Mouse (Mus musculus) hindbrain, embryonic 13.5 days (tissue): ENCODE measurements around the gene Fxyd1. TPM values are rescaled to one million over a fixed set of nuclear protein-coding genes. Genes with fewer than 3 reads are reported as not detected.

Experiments
- ATAC-seq: fragments of 200-750 bp; cut with Nextera tagmentation; 2 replicates; pipeline ENCODE4 v1.8.0; 2017; ENCODE audit warnings: moderate TSS enrichment; ENCODE audit not compliant: low FRiP score
- H3K27ac ChIP-seq: fragments of 300-500 bp; sonication (generic); 2 replicates; pipeline ENCODE4 v1.5.1; 2015; ENCODE audit warnings: inconsistent platforms, mild to moderate bottlenecking, moderate library complexity
- H3K27me3 ChIP-seq: fragments of 300-500 bp; sonication (generic); 2 replicates; pipeline ENCODE4 v1.6.1; 2015; ENCODE audit warnings: mild to moderate bottlenecking, inconsistent platforms
- H3K36me3 ChIP-seq: fragments of 300-500 bp; sonication (generic); 2 replicates; pipeline ENCODE4 v1.6.1; 2015; ENCODE audit warnings: mild to moderate bottlenecking, inconsistent platforms
- H3K4me1 ChIP-seq: fragments of 300-500 bp; sonication (generic); replicated peaks from 2 replicates; pipeline ENCODE4 v1.6.1; 2015; ENCODE audit warnings: inconsistent platforms
- H3K4me2 ChIP-seq: fragments of 300-500 bp; sonication (generic); 2 replicates; pipeline ENCODE4 v1.6.1; 2015; ENCODE audit warnings: inconsistent platforms, mild to moderate bottlenecking, moderate library complexity
- H3K4me3 ChIP-seq: fragments of 300-500 bp; sonication (generic); 2 replicates; pipeline ENCODE4 v1.5.1; 2015; ENCODE audit warnings: mild to moderate bottlenecking, inconsistent platforms
- H3K9ac ChIP-seq: fragments of 300-500 bp; sonication (generic); 2 replicates; pipeline ENCODE4 v1.6.1; 2015; ENCODE audit warnings: mild to moderate bottlenecking, inconsistent platforms
- H3K9me3 ChIP-seq: fragments of 300-500 bp; sonication (generic); 2 replicates; pipeline ENCODE4 v1.6.1; 2016; ENCODE audit warnings: inconsistent platforms
- WGBS: fragments of 180-500 bp; shearing (Covaris S2); methylation state at CpG from one replicate; pipeline ENCODE4 v1.1.7; 2015; 5-methylcytosine and 5-hydroxymethylcytosine counted together
- polyA plus RNA-seq: library from polyadenylated mRNA; unstranded; fragments of >200 nt; fragmentation: Nextera tagmentation; extraction: Ambion mirVana; gene quantifications from 2 replicates; pipeline ENCODE4 v1.2.1, GENCODE M21; 2015

The Fxyd1 gene
- polyA plus RNA-seq, 1 experiment from 2014 or later, result 30.6 TPM

DNA sequence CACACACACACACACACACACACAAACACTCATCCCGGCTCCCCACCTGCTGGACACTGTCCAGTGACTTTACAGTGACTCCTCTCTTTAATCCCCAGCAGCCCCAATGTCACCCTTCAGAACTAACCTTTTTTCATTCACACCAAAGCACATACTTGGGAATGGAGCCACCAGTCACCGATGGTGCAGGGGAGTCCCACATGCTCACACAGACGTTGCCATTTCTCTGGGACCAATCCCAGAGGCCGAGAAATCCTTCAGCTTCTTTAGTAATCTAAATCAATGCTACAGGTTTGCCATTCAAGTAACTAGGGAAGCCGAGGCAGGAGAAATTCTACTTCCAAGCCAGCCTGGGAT, 17.7 kb upstream of the Fxyd1 start:
- no peak overlapping the region for H3K4me3 ChIP-seq
- 64% methylated on average over 5 of the region's 5 CpGs for WGBS
- H3K4me2 ChIP-seq, result no peak overlapping the region
- no peaks in the 10 kb centered on the region for H3K27me3 ChIP-seq
- H3K9ac ChIP-seq, result no peak overlapping the region
- H3K9me3 ChIP-seq, result no peaks in the 10 kb centered on the region
- no peak for ATAC-seq
- H3K36me3 ChIP-seq, result no peaks in the 10 kb centered on the region
- H3K27ac ChIP-seq, result no peak overlapping the region
- peaks cover 7% of the 10 kb centered on the region; the same call in 1 of the 2 replicates for H3K4me1 ChIP-seq

DNA sequence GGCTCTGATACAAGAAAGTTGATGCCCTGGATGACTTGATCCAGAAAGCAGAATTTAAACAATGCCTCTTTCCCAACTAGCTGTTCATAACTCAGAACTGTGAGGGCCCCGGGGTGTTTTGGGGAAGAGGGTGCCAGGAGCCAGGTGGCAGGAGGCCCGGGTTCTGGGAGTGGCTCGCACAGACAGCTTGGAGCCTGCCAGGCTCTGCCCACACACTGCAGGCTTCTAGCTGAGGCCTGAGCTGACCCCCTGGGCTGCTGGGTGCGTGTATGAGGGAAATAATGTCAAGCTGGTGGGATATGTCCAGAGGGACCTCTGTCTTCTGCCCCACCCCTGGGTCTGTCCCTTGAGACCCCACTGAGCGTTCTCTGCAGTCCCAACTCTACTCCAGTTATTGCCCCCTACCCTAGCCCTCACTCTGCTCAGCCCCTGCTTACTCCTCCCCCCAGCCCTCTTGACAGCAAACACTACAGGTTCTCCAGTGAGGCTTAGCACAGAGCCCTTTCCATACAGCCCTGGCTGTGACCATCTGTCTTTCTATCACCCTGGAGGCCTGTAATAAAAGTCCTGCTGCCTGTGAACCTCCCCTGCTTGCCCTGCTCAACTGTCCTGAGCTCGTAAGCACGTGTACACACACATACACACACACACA, 17.2 kb upstream of the Fxyd1 start:
- Histone ChIP-seq H3K27ac (no peak overlapping the region), H3K4me3 (no peak overlapping the region), H3K27me3 (no peaks in the 10 kb centered on the region), H3K36me3 (no peaks in the 10 kb centered on the region), H3K4me1 (peaks cover 7% of the 10 kb centered on the region; the same call in 1 of the 2 replicates), H3K9me3 (no peaks in the 10 kb centered on the region), H3K9ac (no peak overlapping the region), H3K4me2 (no peak overlapping the region)
- no peak for ATAC-seq
- whole genome bisulfite sequencing, result 60% methylated on average over 7 of the region's 7 CpGs

DNA sequence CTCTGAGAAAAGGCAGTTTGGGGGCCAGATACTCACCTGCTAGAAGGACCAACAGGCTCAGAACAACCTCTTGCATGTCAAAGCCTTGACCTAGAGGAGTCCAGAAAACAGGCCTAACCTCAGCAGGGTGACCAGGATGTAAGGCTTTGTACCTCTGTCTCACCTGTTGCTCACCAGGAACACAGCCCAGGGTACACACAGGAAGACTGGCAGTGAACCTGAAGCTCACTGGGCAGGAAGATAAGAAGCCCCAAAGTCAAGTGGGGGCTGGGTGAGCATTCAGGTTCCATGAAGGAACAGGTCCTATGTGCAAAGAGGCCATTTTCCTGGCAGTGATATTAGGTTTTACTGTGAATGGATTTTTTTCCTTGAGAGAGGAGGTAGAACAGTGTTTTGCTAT, 16.5 kb upstream of the Fxyd1 start:
- Histone ChIP-seq H3K36me3 (no peaks in the 10 kb centered on the region), H3K4me3 (no peak overlapping the region)
- no peak for ATAC-seq

DNA sequence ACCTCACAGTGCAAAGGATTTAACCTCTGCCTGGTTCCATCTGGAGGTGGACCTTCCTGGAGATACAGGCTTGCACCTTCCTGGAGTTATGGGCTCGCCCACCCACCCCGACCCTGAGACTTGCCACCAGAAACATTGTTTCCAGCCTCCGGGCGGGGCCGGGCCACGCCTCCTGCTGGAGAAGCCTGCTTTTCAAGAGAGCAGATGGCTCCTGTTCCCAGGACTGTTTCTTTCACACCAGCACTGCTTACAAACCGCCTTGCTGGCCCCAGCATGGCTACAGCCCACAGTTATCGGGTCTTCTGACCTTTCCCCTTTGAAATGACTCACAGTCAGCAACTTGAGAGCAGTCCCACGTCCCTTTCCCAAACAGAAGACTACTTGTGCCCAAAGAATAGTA, 15.3 kb upstream of the Fxyd1 start:
- WGBS, result 49% methylated on average over 9 of the region's 9 CpGs

More for the DNA sequence above, 16.5 kb upstream of the Fxyd1 start:
- H3K27me3 ChIP-seq, result no peaks in the 10 kb centered on the region
- no peak overlapping the region for H3K9ac ChIP-seq
- H3K4me1 ChIP-seq, result peaks cover 7% of the 10 kb centered on the region; the same call in 1 of the 2 replicates
- no peaks in the 10 kb centered on the region for H3K9me3 ChIP-seq
- no peak overlapping the region for H3K4me2 ChIP-seq
- no peak overlapping the region for H3K27ac ChIP-seq

DNA sequence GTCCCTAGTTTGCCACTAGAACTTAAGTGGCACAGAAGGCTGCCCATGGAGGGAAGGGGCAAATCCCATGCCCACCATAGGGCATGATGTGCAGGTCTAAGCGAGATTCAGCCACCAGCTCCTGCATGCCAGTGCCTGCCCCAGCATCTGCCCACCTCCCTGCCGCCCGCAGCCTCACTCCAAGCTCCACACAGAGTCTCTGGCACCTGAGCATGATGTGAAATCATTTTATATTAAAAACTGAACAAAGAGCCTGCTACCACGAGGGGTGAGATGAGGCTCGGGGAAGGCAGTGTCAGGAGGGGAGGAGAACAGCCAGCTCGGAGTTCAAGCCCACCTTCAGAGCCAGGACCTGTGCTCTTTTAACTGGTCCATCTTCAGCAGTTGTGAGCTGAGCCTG, 13.3 kb upstream of the Fxyd1 start:
- 85% methylated on average over 6 of the region's 6 CpGs for WGBS

More for the DNA sequence above, 15.3 kb upstream of the Fxyd1 start:
- no peaks in the 10 kb centered on the region for H3K9me3 ChIP-seq
- no peak overlapping the region for H3K4me2 ChIP-seq
- H3K27ac ChIP-seq, result no peak overlapping the region
- peaks cover 7% of the 10 kb centered on the region for H3K4me1 ChIP-seq
- ATAC-seq, result no peak
- no peak overlapping the region for H3K4me3 ChIP-seq
- H3K9ac ChIP-seq, result no peak overlapping the region
- H3K27me3 ChIP-seq, result no peaks in the 10 kb centered on the region
- no peaks in the 10 kb centered on the region for H3K36me3 ChIP-seq

DNA sequence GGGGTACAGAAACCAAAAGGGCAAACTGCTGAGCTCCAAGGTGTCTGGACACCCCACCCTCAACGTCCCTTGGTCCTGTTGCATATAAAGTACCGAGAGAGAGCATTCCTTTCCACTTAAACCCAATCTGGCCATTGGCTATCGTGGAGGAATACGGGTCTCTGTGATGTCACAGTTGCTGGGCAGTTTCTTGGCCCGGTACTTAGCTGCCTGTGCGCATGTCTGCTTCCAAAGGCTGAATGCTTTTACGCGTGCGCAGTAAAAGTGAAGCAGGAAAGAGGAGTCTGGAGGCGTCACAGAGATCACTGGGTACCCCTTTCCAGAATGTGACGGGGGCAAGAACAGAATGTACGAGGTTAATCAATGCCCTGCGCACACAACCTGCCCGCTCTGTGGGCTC, 12.5 kb upstream of the Fxyd1 start:
- peaks cover 7% of the 10 kb centered on the region for H3K4me1 ChIP-seq
- ATAC-seq, result no peak
- H3K4me2 ChIP-seq, result no peak overlapping the region
- H3K36me3 ChIP-seq, result no peaks in the 10 kb centered on the region
- 86% methylated on average over 14 of the region's 14 CpGs for WGBS
- no peak overlapping the region for H3K9ac ChIP-seq
- no peaks in the 10 kb centered on the region for H3K27me3 ChIP-seq
- H3K27ac ChIP-seq, result no peak overlapping the region
- H3K9me3 ChIP-seq, result 0 out of 2 replicates have a peak, but pooled peaks cover 2% of the 10 kb centered on the region
- no peak overlapping the region for H3K4me3 ChIP-seq

More for the DNA sequence above, 13.3 kb upstream of the Fxyd1 start:
- Histone ChIP-seq H3K4me3 (no peak overlapping the region), H3K27ac (no peak overlapping the region), H3K27me3 (no peaks in the 10 kb centered on the region), H3K4me2 (no peak overlapping the region), H3K4me1 (peaks cover 7% of the 10 kb centered on the region), H3K9ac (no peak overlapping the region), H3K9me3 (0 out of 2 replicates have a peak, but pooled peaks cover 2% of the 10 kb centered on the region), H3K36me3 (no peaks in the 10 kb centered on the region)
- ATAC-seq, result no peak

DNA sequence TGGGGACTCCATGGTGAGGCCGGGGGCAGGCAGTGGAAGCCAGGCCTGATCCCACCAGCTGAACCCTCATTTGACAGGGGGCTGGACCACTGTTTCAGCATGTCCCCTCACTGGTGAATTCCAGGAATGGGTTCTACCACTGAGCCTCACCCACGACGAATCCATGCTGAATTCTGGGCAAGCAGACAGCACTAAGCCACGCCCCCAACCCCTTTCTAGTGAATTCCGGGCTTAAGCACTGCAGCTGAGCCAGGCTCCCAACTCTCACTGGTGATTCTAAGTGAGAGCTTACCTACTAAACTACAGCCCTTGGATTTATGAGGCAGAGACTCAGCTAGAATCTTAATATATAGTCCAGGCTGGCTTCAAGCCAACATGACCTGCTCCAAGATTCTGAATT, 10.8 kb upstream of the Fxyd1 start:
- Histone ChIP-seq H3K4me2 (no peak overlapping the region), H3K4me1 (peaks cover 7% of the 10 kb centered on the region), H3K4me3 (no peak overlapping the region), H3K27ac (no peak overlapping the region; the same call in 1 of the 2 replicates), H3K36me3 (no peaks in the 10 kb centered on the region), H3K9me3 (0 out of 2 replicates have a peak, but pooled peaks cover 2% of the 10 kb centered on the region), H3K27me3 (no peaks in the 10 kb centered on the region), H3K9ac (no peak overlapping the region)
- WGBS, result 52% methylated on average over 5 of the region's 5 CpGs
- no peak for ATAC-seq

DNA sequence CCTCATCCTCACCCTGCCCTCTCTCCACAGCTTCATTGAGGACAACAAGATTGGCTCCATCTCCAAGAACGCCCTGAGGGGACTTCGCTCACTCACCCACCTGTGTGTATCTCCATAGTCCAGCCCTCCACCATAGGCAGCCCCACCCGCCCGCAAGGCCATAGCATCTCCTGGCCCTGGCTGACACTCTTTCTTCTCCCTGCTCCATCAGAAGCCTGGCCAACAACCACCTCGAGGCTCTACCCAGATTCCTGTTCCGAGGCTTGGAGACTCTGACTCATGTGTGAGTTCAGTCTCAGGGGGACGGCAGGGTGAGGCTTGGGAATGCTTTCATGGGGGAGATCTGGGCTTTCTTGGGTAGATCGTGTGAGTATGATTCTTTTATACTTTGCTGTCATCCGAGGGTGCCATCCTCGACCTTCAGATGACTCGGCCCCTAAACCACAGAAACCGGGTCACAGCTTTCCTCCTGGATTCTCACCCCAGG, 6.1 kb upstream of the Fxyd1 start:
- H3K27ac ChIP-seq, result no peak overlapping the region
- H3K9me3 ChIP-seq, result 0 out of 2 replicates have a peak, but pooled peaks cover 2% of the 10 kb centered on the region
- no peaks in the 10 kb centered on the region for H3K36me3 ChIP-seq
- no peaks in the 10 kb centered on the region; the same call in 1 of the 2 replicates for H3K4me1 ChIP-seq
- 91% methylated on average over 12 of the region's 12 CpGs for WGBS
- no peak overlapping the region for H3K4me3 ChIP-seq
- H3K4me2 ChIP-seq, result no peak overlapping the region
- H3K9ac ChIP-seq, result no peak overlapping the region
- no peaks in the 10 kb centered on the region for H3K27me3 ChIP-seq
- no peak for ATAC-seq

DNA sequence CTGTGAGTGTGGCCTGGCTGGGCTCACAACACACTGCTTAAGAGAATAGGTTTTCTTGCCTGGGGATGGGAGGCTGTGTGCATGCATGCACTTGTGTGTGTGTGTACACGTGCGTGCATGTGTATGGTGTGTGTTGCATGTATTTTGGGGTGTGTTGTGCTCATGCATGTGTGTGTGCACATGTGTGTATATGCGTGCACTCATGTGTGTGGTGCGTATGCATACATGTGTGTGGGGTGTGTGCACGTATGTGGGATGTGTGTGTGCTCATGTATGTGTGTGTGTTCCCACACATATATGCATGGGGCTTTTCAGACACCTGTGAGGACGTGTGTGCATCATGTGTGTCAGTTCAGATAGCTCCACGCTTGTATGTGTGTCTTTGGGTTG, 3.6 kb upstream of the Fxyd1 start:
- H3K27me3 ChIP-seq, result 0 out of 2 replicates have a peak, but pooled peaks cover 2% of the 10 kb centered on the region
- H3K4me3 ChIP-seq, result no peak overlapping the region
- H3K9ac ChIP-seq, result peak overlapping the region; percentile 51; the same call in 1 of the 2 replicates
- 91% methylated on average over 7 of the region's 7 CpGs for WGBS
- H3K27ac ChIP-seq, result no peak overlapping the region
- H3K36me3 ChIP-seq, result no peaks in the 10 kb centered on the region
- no peak overlapping the region for H3K4me2 ChIP-seq
- ATAC-seq, result no peak
- 0 out of 2 replicates have a peak, but pooled peaks cover under 1% of the 10 kb centered on the region for H3K4me1 ChIP-seq
- H3K9me3 ChIP-seq, result no peaks in the 10 kb centered on the region

DNA sequence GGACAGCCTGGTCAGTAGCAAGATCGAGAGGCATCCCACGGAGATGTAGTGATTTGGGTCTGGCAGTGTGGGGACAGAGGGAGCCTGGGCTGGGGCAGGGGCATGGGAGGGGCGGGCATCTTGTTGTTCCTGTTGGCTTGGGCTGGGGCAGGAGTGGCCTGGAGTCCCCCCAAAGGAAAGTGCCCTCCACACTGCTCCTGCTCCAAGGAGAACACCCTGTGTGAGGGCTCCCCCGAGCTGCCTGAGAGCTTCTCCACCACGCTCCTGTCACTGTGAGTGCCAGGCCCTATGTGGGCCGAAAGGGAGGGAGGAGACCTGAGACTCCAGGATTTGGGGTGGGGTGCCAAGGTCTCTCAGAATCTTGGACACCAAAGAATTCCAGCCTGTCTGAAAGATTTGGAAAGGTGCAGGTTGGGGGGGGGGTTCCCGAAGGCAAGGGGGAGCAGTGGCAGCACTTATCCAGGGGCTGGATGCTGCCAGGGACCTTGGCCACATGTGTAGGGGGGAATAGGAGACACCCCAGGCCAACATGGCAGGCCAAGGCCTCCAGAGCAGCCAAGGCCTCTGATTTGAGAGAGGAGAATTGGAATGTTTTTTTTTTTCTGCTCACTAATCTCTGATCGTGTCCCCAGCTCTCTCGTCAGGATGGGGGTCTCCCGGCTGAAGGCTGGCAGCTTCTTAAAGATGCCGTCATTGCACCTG, 3.1 kb upstream of the Fxyd1 start:
- Histone ChIP-seq H3K36me3 (no peaks in the 10 kb centered on the region), H3K4me2 (no peak overlapping the region)

DNA sequence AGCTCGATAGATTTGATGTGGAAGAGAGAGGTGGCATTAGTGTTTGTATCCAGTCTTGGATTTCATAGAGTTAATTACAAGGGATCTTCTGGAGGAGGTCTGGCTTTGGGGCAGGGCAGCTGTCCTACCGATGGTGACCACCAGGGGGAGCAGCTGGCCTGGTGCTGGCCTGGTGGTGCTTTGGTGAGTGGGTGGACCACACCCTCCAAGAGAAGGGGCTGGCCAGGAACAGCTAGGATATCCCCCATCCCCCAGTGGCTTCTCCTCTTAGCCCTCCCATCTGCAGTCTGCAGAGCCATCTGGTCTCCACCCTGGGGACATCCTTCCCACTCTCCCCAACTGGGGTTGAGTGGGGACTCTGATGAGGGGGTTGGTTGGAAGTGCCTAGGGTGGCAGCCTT, 2.1 kb upstream of the Fxyd1 start, which contains the start of gene Lgi4:
Gene Lgi4, plus strand, starts transcription at position 235 of the 400 bp plus-strand sequence.
- no peak within 1 kb of the TSS; the same call in 1 of the 2 replicates for H3K9ac ChIP-seq
- H3K9me3 ChIP-seq, result no peaks in the 10 kb centered on the region
- no peaks in the 10 kb centered on the region for H3K36me3 ChIP-seq
- H3K27ac ChIP-seq, result 0 out of 2 replicates have a peak within 1 kb of the TSS, but pooled peaks have one; percentile 35
- 10% methylated on average over 2 of the region's 2 CpGs for WGBS
- no peak within 1 kb of the TSS for H3K4me2 ChIP-seq
- H3K4me3 ChIP-seq, result no peak within 1 kb of the TSS
- H3K4me1 ChIP-seq, result peaks cover 12% of the 10 kb centered on the region
- 0 out of 2 replicates have a peak, but pooled peaks have one; percentile 41 for ATAC-seq
- H3K27me3 ChIP-seq, result peaks cover 12% of the 10 kb centered on the region

More for the DNA sequence above, 3.1 kb upstream of the Fxyd1 start:
- no peaks in the 10 kb centered on the region for H3K9me3 ChIP-seq
- no peak overlapping the region for H3K4me3 ChIP-seq
- ATAC-seq, result no peak
- H3K9ac ChIP-seq, result peak overlapping the region; percentile 51; the same call in 1 of the 2 replicates
- H3K4me1 ChIP-seq, result peaks cover 5% of the 10 kb centered on the region
- WGBS, result 56% methylated on average over 11 of the region's 11 CpGs
- peaks cover 2% of the 10 kb centered on the region; the same call in 1 of the 2 replicates for H3K27me3 ChIP-seq
- H3K27ac ChIP-seq, result 0 out of 2 replicates have a peak overlapping the region, but pooled peaks have one; percentile 35

DNA sequence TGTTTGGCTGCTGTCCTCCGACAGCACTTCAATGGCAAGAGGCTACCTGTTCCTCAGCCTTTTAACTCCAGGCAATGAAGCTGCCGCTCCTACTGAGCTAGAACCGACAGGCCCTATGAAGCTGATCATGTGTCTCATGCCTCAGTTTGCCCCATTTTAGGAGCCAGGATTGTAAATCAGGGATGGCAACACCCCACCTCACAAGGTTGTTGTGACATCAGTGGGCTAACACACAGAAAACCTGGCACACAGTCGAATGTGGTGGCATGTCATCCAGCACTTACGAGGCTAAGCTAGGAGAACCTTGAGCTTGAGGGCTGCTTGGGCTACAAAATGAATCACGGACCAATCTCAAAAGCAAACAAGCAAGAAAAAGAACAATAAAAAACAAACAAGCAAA, 1.2 kb upstream of the Fxyd1 start:
- Histone ChIP-seq H3K27me3 (peaks cover 21% of the 10 kb centered on the region), H3K9ac (no peak overlapping the region), H3K4me2 (no peak overlapping the region), H3K36me3 (no peaks in the 10 kb centered on the region), H3K27ac (no peak overlapping the region), H3K4me3 (no peak overlapping the region), H3K4me1 (peaks cover 16% of the 10 kb centered on the region), H3K9me3 (no peaks in the 10 kb centered on the region)
- 88% methylated on average over 6 of the region's 6 CpGs for WGBS
- no peak for ATAC-seq
